7 mouse cellular contexts compared by ENCODE assay signal in genomic region chr7:77771711-77772449, GRCm38 (mm10).
DNase-seq lines count a peak whose midpoint lies in the region; ATAC-seq lines count a peak whose summit lies in the region.

No protein-coding gene starts in this region.

- 52% methylated on average over 11 of the region's 11 CpGs for WGBS in heart, embryonic 14.5 days
- 35% methylated on average over 11 of the region's 11 CpGs for WGBS in midbrain, embryonic 14.5 days

- ATAC-seq in heart, embryonic 14.5 days (ENCODE audit: insufficient number of reproducible peaks, insufficient read depth, low FRiP score, low read depth): peak; percentile 26; the same call in 1 of the 2 replicates
- ATAC-seq in midbrain, embryonic 14.5 days (ENCODE audit: low FRiP score, low TSS enrichment): peak; percentile 89
- ATAC-seq in cerebellum, adult (ENCODE audit: insufficient number of reproducible peaks, low FRiP score, low TSS enrichment): no peak

- H3K4me3 ChIP-seq in heart, embryonic 14.5 days (ENCODE audit: control insufficient read depth in 1 of 2, insufficient read depth in 1 of 2, low read depth in 1 of 2, low read length in 2 of 2): no peak overlapping the region
- H3K4me3 ChIP-seq in midbrain, embryonic 14.5 days (replicated peaks; ENCODE audit: low read depth, low read length): 0 out of 2 replicates have a peak overlapping the region, but pooled peaks have one; percentile 2

- no peaks in the 10 kb centered on the region for H3K27me3 ChIP-seq in heart, embryonic 14.5 days (ENCODE audit: control insufficient read depth, insufficient read depth, low read length)
- H3K27me3 ChIP-seq in midbrain, embryonic 14.5 days (ENCODE audit: control insufficient read depth, insufficient read depth, low read length): no peaks in the 10 kb centered on the region

- peak; percentile 17 for DNase-seq in NIH3T3 (ENCODE audit: low read depth)
- peak; percentile 27 for DNase-seq in adrenal gland, postnatal 25 days
- DNase-seq in kidney, postnatal 4 days: peak; percentile 64 to 74
- DNase-seq in midbrain, embryonic 14.5 days: peak; percentile 87
- DNase-seq in yolk sac, embryonic 10.5 days (ENCODE audit: low spot score): peak; percentile 7

- no peak overlapping the region for H3K27ac ChIP-seq in heart, embryonic 14.5 days (replicated peaks in 1 of 2; ENCODE audit: control insufficient read depth in 1 of 2, insufficient read depth in 1 of 2, low read depth in 2 of 2, low read length in 2 of 2)
- peak overlapping the region; percentile 65; the same call in 1 of the 2 replicates for H3K27ac ChIP-seq in midbrain, embryonic 14.5 days (replicated peaks; ENCODE audit: low read depth, low read length)

- H3K4me1 ChIP-seq in heart, embryonic 14.5 days (ENCODE audit: control insufficient read depth in 2 of 2, insufficient read depth in 2 of 2, low read length in 2 of 2): no peaks in the 10 kb centered on the region
- peaks cover 6% of the 10 kb centered on the region for H3K4me1 ChIP-seq in midbrain, embryonic 14.5 days (ENCODE audit: control insufficient read depth, insufficient read depth, low read length)

- H3K4me2 ChIP-seq in heart, embryonic 14.5 days (ENCODE audit: low read length): peak overlapping the region; percentile 17; the same call in 1 of the 2 replicates
- H3K4me2 ChIP-seq in midbrain, embryonic 14.5 days (ENCODE audit: low read length): peak overlapping the region; percentile 45

- H3K9me3 ChIP-seq in heart, embryonic 14.5 days (ENCODE audit: control insufficient read depth, low read length): no peaks in the 10 kb centered on the region
- H3K9me3 ChIP-seq in midbrain, embryonic 14.5 days (ENCODE audit: control insufficient read depth, low read length): no peaks in the 10 kb centered on the region

- H3K36me3 ChIP-seq in heart, embryonic 14.5 days (ENCODE audit: control insufficient read depth, insufficient read depth, low read length): no peaks in the 10 kb centered on the region
- H3K36me3 ChIP-seq in midbrain, embryonic 14.5 days (ENCODE audit: control insufficient read depth, insufficient read depth, low read length): no peaks in the 10 kb centered on the region

- no peak overlapping the region for H3K9ac ChIP-seq in heart, embryonic 14.5 days (ENCODE audit: low read length)
- H3K9ac ChIP-seq in midbrain, embryonic 14.5 days (replicated peaks; ENCODE audit: low read length): no peak overlapping the region

Comparison
In these comparisons a context has a peak if more than half of its experiments do, and no peak if none do; other contexts are left out.
1. DNase-seq: peak in every context shown above with its lines; median percentile 87 in midbrain, embryonic 14.5 days; 69 in kidney, postnatal 4 days; 27 in adrenal gland, postnatal 25 days; 17 in NIH3T3; 7 in yolk sac, embryonic 10.5 days.